Mouse (Mus musculus): ENCODE measurements around the gene Casz1.

The Casz1 gene

GRCm38 (mm10) chr4:148936727-148937126, 132.5 kb downstream of the Casz1 start:
- DNase-seq (ENCODE audit: low read depth) = no peak

GRCm38 (mm10) chr4:148938546-148938945, 134.3 kb downstream of the Casz1 start:
- no peak for DNase-seq (ENCODE audit: low read depth)

GRCm38 (mm10) chr4:148940674-148941211, 136.5 kb downstream of the Casz1 start:
- DNase-seq (ENCODE audit: low read depth) = peak; percentile 12

- DNase-seq (ENCODE audit: low read depth) = no peak
Observed at GRCm38 (mm10) chr4:148941321-148941720, 137.1 kb downstream of the Casz1 start.

- DNase-seq (ENCODE audit: low read depth) = no peak
Observed at GRCm38 (mm10) chr4:148943099-148943498, 138.9 kb downstream of the Casz1 start.

GRCm38 (mm10) chr4:148945476-148945881, 141.2 kb downstream of the Casz1 start:
- DNase-seq (ENCODE audit: low read depth) = peak; percentile 7

GRCm38 (mm10) chr4:148946071-148946470, 141.8 kb downstream of the Casz1 start:
- no peak for DNase-seq (ENCODE audit: low read depth)

GRCm38 (mm10) chr4:148947833-148948388, 143.7 kb downstream of the Casz1 start:
- DNase-seq (ENCODE audit: low read depth) = no peak

GRCm38 (mm10) chr4:148950487-148950886, 146.3 kb downstream of the Casz1 start:
- no peak for DNase-seq (ENCODE audit: low read depth)

- DNase-seq (ENCODE audit: low read depth) = no peak
Observed at GRCm38 (mm10) chr4:148950932-148951650, 146.9 kb downstream of the Casz1 start.

GRCm38 (mm10) chr4:148951821-148952291, 147.6 kb downstream of the Casz1 start:
- DNase-seq (ENCODE audit: low read depth) = no peak

- DNase-seq (ENCODE audit: low read depth) = no peak
Observed at GRCm38 (mm10) chr4:148952328-148953222, 148.3 kb downstream of the Casz1 start.

- no peak for DNase-seq (ENCODE audit: low read depth)
Observed at GRCm38 (mm10) chr4:148955131-148955813, 151.0 kb downstream of the Casz1 start.

GRCm38 (mm10) chr4:148960011-148960410, 155.8 kb downstream of the Casz1 start:
- no peak for DNase-seq (ENCODE audit: low read depth)

GRCm38 (mm10) chr4:148961081-148961480, 156.9 kb downstream of the Casz1 start:
- no peak for DNase-seq (ENCODE audit: low read depth)

- DNase-seq (ENCODE audit: low read depth) = no peak
Observed at GRCm38 (mm10) chr4:148962096-148962495, 157.9 kb downstream of the Casz1 start.

- no peak for DNase-seq (ENCODE audit: low read depth)
Observed at GRCm38 (mm10) chr4:148964541-148965310, 160.5 kb downstream of the Casz1 start.

- no peak for DNase-seq (ENCODE audit: low read depth)
Observed at GRCm38 (mm10) chr4:148966132-148966531, 161.9 kb downstream of the Casz1 start.

GRCm38 (mm10) chr4:148968859-148969258, 164.6 kb downstream of the Casz1 start:
- no peak for DNase-seq (ENCODE audit: low read depth)

GRCm38 (mm10) chr4:148969610-148970009, 165.4 kb downstream of the Casz1 start:
- no peak for DNase-seq (ENCODE audit: low read depth)

- DNase-seq (ENCODE audit: low read depth) = no peak
Observed at GRCm38 (mm10) chr4:148970742-148971141, 166.5 kb downstream of the Casz1 start.
